Mouse (Mus musculus): Measurements from ENCODE around the gene Cep126. TPM values are rescaled to one million over a fixed set of nuclear protein-coding genes. Genes with fewer than 3 reads are reported as not detected.

Gene Cep126
- total RNA-seq, 2 experiments from 2014 or later: 3.0 to 3.4 TPM

Other genes with a start within 250 kb of the Cep126 start
- 10 to 100 TPM; 60.9 to 63.1 TPM for gene Yap1, start 129.7 kb downstream of the Cep126 start, total RNA-seq (2021)
- 1 to 10 TPM in 1 of 2 experiments, under 1 TPM in 1; 0.76 to 1.4 TPM for gene Cfap300, start 91.5 kb downstream of the Cep126 start, total RNA-seq (2021)